Mouse (Mus musculus) right cerebral cortex, postnatal 10 days (tissue): ENCODE measurements around the gene Gng13.

Source experiments
- DNase-seq, 2 experiments: peaks; one replicate each; pipeline ENCODE4 v3.0.0; 2021; ENCODE audit warnings: low spot score in 2 of 2

Gng13 gene

GRCm38 (mm10) chr17:25716711-25717637 is at the start of gene Gng13:
Gene Gng13, plus strand, starts transcription at chr17:25717171.
- no peak for DNase-seq

- peak; percentile 66 to 68 for DNase-seq
These were observed 48.4 kb upstream of the Gng13 start for GRCm38 (mm10) chr17:25668481-25669055.

GRCm38 (mm10) chr17:25672982-25673381 is 44.0 kb upstream of the Gng13 start:
- DNase-seq: peak; percentile 63 to 74

DNA sequence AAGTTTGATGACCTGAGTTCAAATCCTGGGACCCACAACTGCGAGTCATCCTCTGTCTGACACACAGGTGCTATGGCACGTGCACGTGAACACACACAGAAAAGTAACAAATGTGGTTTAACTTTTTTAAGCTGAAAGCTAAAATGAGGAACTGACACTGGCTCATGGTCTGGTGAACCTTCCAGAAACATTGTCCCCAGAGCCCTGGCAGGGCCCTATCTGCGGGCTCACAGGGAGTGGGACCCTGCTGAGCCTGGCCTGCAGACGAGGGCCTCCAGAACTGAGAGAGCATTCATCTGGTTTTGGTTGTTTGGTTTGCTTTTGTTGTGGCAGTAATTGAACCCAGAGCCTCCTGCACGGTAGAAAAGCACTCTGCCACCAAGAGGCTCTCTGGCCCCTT is 39.0 kb upstream of the Gng13 start:
- DNase-seq: no peak

DNA sequence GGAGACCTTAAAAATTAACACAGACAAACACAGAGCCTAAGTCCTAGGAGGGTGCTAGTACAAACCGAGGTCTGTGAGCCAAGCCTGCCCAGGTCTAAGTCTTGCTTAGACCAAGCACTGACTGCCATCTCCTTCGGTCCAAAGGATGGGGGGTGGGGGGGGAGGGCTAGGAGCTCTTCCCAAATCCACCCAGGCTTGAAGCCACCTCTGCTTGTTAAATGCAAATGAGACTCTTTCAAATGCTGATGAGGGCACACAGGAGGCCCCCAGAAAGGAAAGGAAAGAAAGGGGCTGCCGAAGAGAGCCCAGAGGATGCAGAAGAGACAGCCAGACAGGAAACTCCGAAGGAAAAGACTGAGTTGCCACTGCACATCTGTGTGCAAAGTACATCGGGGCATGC is 37.2 kb upstream of the Gng13 start:
- DNase-seq: peak in 1 of 2 experiments; percentile 26

- peak; percentile 53 to 57 for DNase-seq
These were observed 35.3 kb upstream of the Gng13 start for GRCm38 (mm10) chr17:25681636-25682035.

DNA sequence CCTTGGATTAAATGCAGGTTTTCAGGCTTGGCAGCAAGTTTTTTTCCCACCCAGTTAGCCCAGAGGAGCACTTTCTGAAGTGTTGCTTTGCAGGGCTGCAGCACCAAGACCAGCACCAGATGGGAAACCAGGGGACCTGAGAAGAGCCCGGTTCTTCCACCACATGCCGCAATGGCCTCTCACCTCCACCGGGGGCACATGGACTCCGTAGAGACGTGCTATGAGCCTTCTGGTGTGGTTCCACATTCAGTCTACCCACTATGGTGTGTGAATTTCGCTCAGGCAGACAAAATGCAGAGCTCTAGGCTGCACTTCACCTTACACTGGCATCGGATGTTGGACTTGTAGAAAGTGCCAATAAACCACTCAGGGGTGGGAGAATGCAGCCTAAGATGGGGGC is 30.6 kb upstream of the Gng13 start:
- DNase-seq: peak; percentile 36 to 47

DNA sequence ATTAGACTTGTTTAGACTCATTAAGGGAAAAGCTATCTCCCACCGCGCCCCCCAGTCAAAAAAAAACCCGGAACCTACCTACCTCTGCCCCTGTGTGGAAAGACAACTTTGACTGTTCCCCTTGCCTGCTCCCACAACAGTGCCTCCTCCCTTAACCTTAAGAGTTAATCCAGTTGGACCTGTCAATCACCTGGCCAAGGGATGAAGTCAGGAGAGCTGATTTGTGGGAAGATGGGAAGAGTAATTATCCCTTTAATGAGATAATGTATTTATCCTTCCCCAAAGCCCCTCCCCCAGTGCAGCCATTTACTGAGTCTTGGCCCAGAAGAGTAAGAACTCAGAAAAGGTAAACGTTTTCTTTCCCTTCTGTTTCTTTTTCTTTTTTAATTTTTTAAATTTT is 28.0 kb upstream of the Gng13 start:
- no peak for DNase-seq

DNA sequence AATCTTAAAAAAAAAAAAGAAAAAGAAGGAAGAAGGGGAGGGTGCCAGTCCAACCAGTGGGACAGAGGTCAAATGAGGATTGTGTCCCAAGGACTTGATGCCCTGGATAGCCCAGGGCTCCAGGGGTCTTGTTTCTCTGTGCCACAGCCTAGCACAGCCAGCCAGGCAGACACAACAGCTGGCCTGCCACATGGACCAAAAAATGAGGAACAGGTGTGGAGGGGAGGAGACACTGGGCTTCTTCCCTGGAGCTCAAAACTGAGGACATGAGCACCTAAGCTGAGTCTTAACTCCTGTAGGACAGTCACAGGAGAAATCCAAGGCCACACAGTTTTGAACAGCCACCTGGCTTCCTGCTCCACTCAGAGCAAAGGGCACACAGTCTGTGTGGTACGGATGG is 20.7 kb upstream of the Gng13 start:
- DNase-seq: no peak

- DNase-seq: peak; percentile 85 to 91
These were observed 18.5 kb upstream of the Gng13 start for GRCm38 (mm10) chr17:25698446-25698845.

- DNase-seq: no peak
These were observed 16.0 kb upstream of the Gng13 start for GRCm38 (mm10) chr17:25700863-25701496.

- DNase-seq: no peak
These were observed 7.0 kb upstream of the Gng13 start for GRCm38 (mm10) chr17:25709994-25710393.

GRCm38 (mm10) chr17:25711136-25711535 is 5.8 kb upstream of the Gng13 start:
- DNase-seq: no peak

GRCm38 (mm10) chr17:25715627-25716026 is 1.3 kb upstream of the Gng13 start:
- no peak for DNase-seq

DNA sequence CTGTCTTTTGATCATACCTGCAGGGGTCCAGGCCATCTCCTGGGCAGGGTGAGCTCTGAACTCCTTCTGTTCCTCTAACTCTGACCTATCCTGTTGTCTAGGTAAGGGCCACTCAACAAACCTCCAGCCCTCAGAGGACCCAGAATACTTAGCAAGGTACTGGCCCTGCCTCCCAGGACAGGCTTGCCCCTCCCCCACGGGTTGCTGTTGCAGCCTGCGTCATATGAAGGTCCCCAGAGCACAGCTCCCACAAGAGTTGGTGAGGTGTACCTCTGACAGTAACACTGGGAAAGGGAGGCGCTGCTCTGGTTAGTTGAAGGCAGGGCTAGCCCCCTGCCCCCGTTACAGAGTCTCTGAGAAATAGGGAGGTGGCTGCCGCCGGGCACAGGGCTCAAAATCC is 841 bp upstream of the Gng13 start:
- no peak for DNase-seq

DNA sequence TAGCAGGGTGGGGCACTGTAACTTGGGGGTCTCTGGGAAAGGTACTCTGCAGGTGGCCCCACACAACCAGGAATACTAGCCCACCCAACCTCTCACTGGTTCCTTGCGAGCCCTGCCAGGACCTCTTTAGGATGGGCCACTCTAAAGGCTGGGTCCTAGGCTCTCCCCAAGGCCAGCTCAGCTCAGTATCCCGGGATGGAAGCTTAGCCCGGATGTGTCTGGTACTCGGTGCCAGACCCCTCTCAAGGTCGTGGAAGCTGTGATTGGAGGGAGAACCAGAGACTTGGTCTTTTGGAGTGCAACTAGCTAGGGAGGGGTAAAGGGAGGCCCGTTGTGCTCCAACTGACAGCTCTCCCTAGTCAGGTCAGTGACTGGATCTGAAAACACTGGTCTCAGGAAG is 720 bp downstream of the Gng13 start:
- DNase-seq: no peak

DNA sequence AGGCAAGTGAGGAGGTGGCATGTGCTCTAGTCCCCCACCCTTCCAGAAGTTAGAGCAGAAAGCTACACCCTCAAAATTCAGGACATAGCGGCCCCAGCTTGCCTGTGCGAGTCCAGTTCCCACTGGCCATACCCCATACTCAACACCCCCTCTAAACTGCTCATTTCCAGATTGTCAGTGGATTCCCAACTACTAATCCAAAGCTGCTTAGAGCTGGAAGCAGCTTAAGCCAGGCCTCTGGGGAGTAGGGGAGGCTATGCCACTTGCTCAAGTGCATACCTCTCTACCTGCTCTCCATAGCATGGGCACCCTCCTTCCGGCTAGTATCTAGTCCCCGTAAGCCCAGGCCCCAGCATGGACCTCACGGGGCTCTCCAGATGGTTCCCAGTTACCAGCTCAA is 4.5 kb downstream of the Gng13 start:
- DNase-seq: no peak

- no peak for DNase-seq
These were observed 6.5 kb downstream of the Gng13 start for GRCm38 (mm10) chr17:25723470-25723869.

DNA sequence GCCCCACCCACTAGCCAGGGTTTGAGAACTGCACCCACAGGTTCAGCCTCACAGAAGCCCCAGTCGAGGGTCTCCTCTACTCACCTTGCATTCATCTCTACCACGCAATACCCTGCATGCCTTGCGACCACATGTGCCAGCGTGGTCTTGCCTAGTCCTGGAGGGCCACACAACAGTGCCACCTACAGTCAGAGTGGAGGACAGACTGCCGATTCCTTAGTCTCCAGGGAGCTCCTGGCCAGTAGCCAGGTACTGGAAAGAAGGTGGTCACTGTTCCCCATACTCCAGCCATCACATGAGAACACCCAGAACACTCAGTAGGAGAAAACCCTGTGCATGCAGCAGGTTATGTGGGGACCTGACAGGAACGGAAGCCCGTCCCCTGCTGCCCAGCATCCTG is 6.9 kb downstream of the Gng13 start:
- DNase-seq: no peak

- no peak for DNase-seq
These were observed 8.3 kb downstream of the Gng13 start for GRCm38 (mm10) chr17:25725264-25725663.

GRCm38 (mm10) chr17:25727265-25728008 is 10.5 kb downstream of the Gng13 start, which contains the start of the genes Chtf18 and Rpusd1:
Gene Chtf18, minus strand, starts transcription at chr17:25727419.
Gene Rpusd1, plus strand, starts transcription at chr17:25727670.
- DNase-seq: peak; percentile 100

- DNase-seq: no peak
These were observed 11.0 kb downstream of the Gng13 start for GRCm38 (mm10) chr17:25728009-25728270.
